Mouse (Mus musculus): ENCODE data around the gene 1700021F07Rik.

- TF ChIP-seq CTCF (IDR thresholded peaks at IDR 0.05) (no peak), POLR2A (IDR thresholded peaks at IDR 0.05; ENCODE audit: insufficient read depth, low read depth, low read length) (no peak)
Observed at GRCm38 (mm10) chr2:173534581-173534980, 12.2 kb downstream of the 1700021F07Rik start.
